Mouse (Mus musculus): Measurements from ENCODE around the gene Hist1h4c. TPM values are rescaled to one million over a fixed set of nuclear protein-coding genes. Genes with fewer than 3 reads are reported as not detected.
A peak's percentile ranks its signal among the peaks of the same experiment; 100 is the strongest.
"Not testable (repeated sequence)": the region's sequence is repeated elsewhere in the genome, so short reads cannot be mapped to it uniquely, and the experiment has no call there.

Gene Hist1h4c
- polyA plus RNA-seq, 1 experiment: 15.1 TPM

DNA sequence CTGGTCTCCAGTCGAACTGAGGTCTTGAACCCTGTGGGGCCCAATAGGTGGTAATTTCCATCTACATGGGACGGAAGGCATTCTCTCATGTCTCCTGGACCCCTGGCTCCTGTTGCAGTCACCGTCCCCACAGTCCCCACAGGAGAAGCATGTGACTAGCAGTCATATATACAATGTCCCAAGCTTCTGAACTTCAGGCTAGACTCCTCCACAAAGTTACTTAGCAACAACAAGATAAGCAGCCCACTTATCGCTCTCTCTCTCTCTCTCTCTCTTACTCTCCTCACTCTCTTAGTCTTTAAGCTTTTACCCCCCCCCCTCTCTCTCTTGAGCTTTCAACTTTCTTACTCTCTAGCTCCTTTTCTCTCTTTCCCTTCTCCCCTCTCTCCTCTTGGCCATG, 26.0 kb upstream of the Hist1h4c start:
- TF ChIP-seq POLR2A (IDR thresholded peaks at IDR 0.05; ENCODE audit: borderline replicate concordance, control insufficient read depth, low read depth, low read length) (no peak), CTCF (IDR thresholded peaks at IDR 0.05; ENCODE audit: control insufficient read depth, insufficient read depth, low read length) (no peak)
- H3K27ac ChIP-seq (ENCODE audit: control insufficient read depth, insufficient read depth, low read depth, low read length, poor library complexity): no peak overlapping the region
- H3K4me1 ChIP-seq (ENCODE audit: control insufficient read depth, insufficient read depth, low read length): peaks cover 4% of the 10 kb centered on the region; the same call in 1 of the 2 replicates
- WGBS: 74% methylated on average over 4 of the region's 4 CpGs
- H3K4me3 ChIP-seq (replicated peaks; ENCODE audit: control insufficient read depth, low read depth, low read length): no peak overlapping the region

DNA sequence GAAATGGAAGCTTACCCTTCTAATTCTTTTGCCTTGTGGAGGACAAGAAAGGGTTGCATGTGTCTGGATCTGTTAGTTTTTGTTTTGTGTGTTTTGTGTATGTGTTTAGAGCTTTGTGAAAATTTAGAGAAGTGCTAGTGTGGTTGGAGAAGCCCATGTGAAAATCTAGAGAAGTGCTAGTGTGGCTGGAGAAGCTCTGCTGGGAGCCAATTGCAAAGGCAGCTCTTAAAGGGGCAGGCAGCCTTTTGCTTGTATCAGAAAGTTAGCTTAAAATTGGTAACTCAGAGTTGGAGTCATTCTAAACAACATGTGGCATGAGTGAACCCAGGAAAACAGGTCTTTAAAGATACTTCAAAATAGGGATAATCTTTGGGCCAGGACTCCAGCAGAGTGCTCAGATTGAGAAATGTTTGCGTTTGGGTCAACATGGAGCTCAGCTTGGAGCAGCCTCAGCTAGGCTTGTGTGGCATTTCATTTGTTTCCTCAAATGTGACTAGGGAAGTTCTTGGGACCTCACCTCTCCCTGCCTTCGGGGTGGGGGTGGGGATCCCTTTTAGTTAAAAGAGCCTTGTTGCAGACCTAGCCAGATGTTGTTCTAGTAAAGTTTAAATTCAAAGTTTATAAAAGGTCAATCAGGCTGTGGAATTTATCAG, 19.5 kb upstream of the Hist1h4c start:
- peak overlapping the region; percentile 69; the same call in 1 of the 2 replicates for H3K27ac ChIP-seq (ENCODE audit: control insufficient read depth, insufficient read depth, low read depth, low read length, poor library complexity)
- not testable (repeated sequence) for H3K4me1 ChIP-seq (ENCODE audit: control insufficient read depth, insufficient read depth, low read length); H3K4me3 ChIP-seq (replicated peaks; ENCODE audit: control insufficient read depth, low read depth, low read length)
- 19% methylated on average over 2 of the region's 2 CpGs for WGBS

DNA sequence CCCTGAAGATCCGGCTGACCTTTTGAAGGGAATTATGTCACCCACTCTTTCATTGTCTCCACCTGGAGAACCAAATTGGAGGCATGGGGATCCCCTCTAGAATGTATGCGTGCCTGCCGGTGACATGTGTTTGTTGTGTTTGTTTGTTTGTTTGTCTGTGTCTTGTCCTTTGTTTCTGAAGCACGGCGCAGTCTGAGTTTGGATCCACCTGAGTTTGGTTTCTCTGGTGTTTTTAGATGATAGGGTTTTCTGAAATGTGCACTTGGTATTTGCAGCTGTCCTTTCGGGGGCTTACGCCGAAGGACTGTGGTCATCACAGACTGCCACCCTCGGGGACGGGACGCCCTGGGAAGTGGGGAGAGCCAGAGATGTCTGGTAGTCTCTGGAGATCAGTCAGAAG, 18.9 kb upstream of the Hist1h4c start:
- Histone ChIP-seq H3K4me1 (ENCODE audit: control insufficient read depth, insufficient read depth, low read length) (no peaks in the 10 kb centered on the region; the same call in 1 of the 2 replicates), H3K4me3 (replicated peaks; ENCODE audit: control insufficient read depth, low read depth, low read length) (no peak overlapping the region), H3K27ac (ENCODE audit: control insufficient read depth, insufficient read depth, low read depth, low read length, poor library complexity) (peak overlapping the region; percentile 69)
- WGBS: 62% methylated on average over 11 of the region's 11 CpGs
- TF ChIP-seq POLR2A (IDR thresholded peaks at IDR 0.05; ENCODE audit: borderline replicate concordance, control insufficient read depth, low read depth, low read length) (no peak), CTCF (IDR thresholded peaks at IDR 0.05; ENCODE audit: control insufficient read depth, insufficient read depth, low read length) (no peak)

DNA sequence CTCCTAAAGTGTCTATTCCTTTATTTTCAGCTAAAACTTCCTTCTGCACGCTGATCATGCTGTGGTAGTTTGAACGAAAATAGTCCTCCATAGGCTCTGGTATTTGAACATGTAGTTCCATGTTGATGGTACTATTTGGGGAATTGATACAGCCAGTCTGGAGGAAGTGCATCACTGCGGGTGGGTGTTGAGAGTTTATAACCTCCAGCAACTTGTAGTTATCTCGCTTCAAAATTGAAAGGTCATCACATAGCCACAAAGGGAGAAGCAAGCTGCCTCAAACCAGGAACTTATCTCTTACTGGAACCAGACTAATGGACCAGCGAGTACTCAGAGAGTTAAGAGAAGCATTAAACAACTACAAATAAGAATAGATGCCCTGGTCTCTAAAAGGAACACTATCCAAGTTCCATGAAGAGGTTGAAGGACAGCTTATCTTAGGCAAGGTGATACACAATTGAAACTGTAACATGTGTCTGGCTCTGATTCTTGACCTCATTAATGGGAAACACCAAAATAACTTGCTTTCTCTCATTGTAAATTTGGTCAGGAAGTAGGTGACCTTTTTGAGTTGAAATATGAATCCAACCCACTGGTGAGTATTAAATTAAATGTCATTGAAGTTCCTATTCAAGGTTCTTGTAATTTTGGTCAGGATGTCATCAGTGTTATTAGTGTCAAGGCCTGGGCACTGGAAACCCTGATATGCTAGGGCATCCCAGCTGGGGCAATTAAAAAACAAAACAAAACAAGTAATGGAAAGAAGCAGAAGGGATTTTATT, 18.2 kb upstream of the Hist1h4c start:
- H3K27ac ChIP-seq (ENCODE audit: control insufficient read depth, insufficient read depth, low read depth, low read length, poor library complexity): no peak overlapping the region
- TF ChIP-seq POLR2A (IDR thresholded peaks at IDR 0.05; ENCODE audit: borderline replicate concordance, control insufficient read depth, low read depth, low read length) (no peak), CTCF (IDR thresholded peaks at IDR 0.05; ENCODE audit: control insufficient read depth, insufficient read depth, low read length) (no peak)
- 33% methylated on average over 5 of the region's 5 CpGs for WGBS
- no peak overlapping the region for H3K4me3 ChIP-seq (replicated peaks; ENCODE audit: control insufficient read depth, low read depth, low read length)
- no peaks in the 10 kb centered on the region; the same call in 1 of the 2 replicates for H3K4me1 ChIP-seq (ENCODE audit: control insufficient read depth, insufficient read depth, low read length)

DNA sequence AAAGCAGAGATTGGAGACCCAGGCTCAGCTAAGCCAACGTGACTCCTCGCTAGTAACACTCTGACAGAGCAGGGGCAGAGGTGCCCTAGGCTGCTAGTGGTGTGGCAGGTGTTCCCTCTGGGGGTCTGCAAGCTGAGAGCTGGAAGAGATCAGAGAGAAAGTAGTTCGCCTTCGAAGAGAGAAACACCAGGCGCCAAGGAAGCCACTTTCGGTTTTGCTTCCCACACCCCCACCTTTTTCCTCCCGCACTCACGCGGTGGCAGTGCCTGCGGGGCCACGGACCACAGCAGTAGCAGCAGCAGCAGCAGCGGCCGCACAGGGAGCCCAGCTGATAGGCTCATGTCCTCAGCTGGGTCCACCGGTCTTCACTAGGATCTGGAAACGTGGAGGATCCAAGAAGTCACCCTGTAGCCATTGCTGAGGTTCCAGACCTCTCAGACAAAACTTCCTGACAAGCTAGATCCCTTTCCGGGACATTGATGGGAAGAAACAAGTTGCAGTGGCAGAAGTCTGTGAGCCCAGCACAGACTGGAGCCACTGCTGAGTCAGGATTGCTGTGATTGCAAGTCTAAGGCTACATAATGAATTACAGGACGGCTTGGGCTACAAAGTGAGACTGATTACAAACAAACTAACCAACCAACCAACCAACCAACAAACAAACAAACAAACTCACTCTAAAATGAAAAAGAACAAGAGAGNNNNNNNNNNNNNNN, 12.3 kb upstream of the Hist1h4c start, which contains the start of gene Hfe:
Gene Hfe, minus strand, starts transcription at position 481 of the 716 bp plus-strand sequence.
- Histone ChIP-seq H3K4me1 (ENCODE audit: control insufficient read depth, insufficient read depth, low read length) (no peaks in the 10 kb centered on the region; the same call in 1 of the 2 replicates), H3K27ac (ENCODE audit: control insufficient read depth, insufficient read depth, low read depth, low read length, poor library complexity) (peak within 1 kb of the TSS; percentile 78), H3K4me3 (replicated peaks; ENCODE audit: control insufficient read depth, low read depth, low read length) (peak within 1 kb of the TSS; percentile 75)
- TF ChIP-seq CTCF (IDR thresholded peaks at IDR 0.05; ENCODE audit: control insufficient read depth, insufficient read depth, low read length) (no peak), POLR2A (IDR thresholded peaks at IDR 0.05; ENCODE audit: borderline replicate concordance, control insufficient read depth, low read depth, low read length) (peak; percentile 64; the same call in 1 of the 2 replicates)
- WGBS: 2% methylated on average over 17 of the region's 17 CpGs

DNA sequence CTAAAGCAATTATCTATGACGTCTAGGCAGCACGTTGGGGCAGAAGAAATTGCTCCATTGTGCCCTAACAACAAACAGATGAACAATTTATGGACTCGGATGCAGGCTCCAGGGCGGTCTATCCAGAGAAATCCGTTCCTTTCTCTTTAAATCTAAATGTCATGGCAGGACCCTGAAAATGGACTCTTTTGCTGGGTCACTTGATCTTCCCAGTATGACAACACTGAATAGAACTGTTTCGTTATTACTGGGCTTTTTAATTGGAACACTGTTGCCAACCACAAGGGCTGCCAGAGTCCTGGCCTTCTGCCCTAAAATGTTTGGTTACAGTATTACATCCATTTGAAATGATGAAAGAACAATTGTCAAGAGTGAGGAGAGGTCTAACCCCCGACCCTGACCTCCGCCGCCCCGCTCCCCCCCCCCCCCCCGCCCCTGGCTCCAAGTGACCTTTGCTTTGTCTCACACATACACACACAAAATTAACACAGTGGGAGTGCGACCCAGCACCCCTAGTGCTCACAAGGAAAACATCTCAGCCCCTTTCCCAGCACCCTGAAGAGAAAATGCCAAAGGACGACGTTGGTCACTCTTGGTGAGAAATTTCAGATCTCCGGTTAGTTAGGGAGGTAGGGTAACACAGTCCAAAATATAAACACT, 11.6 kb upstream of the Hist1h4c start:
- Histone ChIP-seq H3K4me1 (ENCODE audit: control insufficient read depth, insufficient read depth, low read length) (no peaks in the 10 kb centered on the region; the same call in 1 of the 2 replicates), H3K27ac (ENCODE audit: control insufficient read depth, insufficient read depth, low read depth, low read length, poor library complexity) (peak overlapping the region; percentile 78), H3K4me3 (replicated peaks; ENCODE audit: control insufficient read depth, low read depth, low read length) (peak overlapping the region; percentile 75)
- 21% methylated on average over 15 of the region's 15 CpGs for WGBS
- no peak for TF ChIP-seq POLR2A (IDR thresholded peaks at IDR 0.05; ENCODE audit: borderline replicate concordance, control insufficient read depth, low read depth, low read length)
- no peak for TF ChIP-seq CTCF (IDR thresholded peaks at IDR 0.05; ENCODE audit: control insufficient read depth, insufficient read depth, low read length)

DNA sequence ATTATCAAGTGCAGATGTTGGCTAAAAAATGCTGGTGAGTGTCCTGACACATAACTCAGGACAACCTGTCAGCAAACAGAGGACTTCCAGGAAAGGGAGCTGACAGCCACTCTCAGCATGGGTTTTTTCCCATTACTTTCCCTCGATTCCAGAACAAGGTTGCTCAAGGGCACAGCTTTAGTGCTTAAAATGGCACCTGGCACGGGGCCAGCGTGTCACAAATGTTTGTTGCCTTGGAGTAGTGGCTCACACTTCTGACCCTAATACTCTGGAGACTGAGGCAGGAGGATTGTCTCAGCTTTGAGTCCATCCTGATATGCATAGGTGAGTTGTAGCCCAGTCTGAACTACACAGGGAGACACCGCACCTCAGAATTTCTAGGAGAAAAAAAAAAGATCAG, 10.4 kb upstream of the Hist1h4c start:
- no peaks in the 10 kb centered on the region; the same call in 1 of the 2 replicates for H3K4me1 ChIP-seq (ENCODE audit: control insufficient read depth, insufficient read depth, low read length)
- H3K27ac ChIP-seq (ENCODE audit: control insufficient read depth, insufficient read depth, low read depth, low read length, poor library complexity): no peak overlapping the region
- H3K4me3 ChIP-seq (replicated peaks; ENCODE audit: control insufficient read depth, low read depth, low read length): no peak overlapping the region
- 68% methylated on average over 4 of the region's 4 CpGs for WGBS
- TF ChIP-seq CTCF (IDR thresholded peaks at IDR 0.05; ENCODE audit: control insufficient read depth, insufficient read depth, low read length) (no peak), POLR2A (IDR thresholded peaks at IDR 0.05; ENCODE audit: borderline replicate concordance, control insufficient read depth, low read depth, low read length) (no peak)

Data from bone marrow, adult 2 months (tissue).